Mouse (Mus musculus) cerebellum, adult 2 months (tissue): ENCODE results near the gene Gm5795.
"Not testable (repeated sequence)": the region's sequence is repeated elsewhere in the genome, so short reads cannot be mapped to it uniquely, and the experiment has no call there.

ENCODE experiments used
- CTCF ChIP-seq: fragments of 200-500 bp; IDR thresholded peaks from 2 replicates; pipeline ENCODE4 v1.5.1; 2011; ENCODE audit warnings: low read depth, mild to moderate bottlenecking, control low read depth, low read length, moderate library complexity, borderline replicate concordance; ENCODE audit not compliant: insufficient read depth
- POLR2A ChIP-seq: fragments of 200-500 bp; IDR thresholded peaks from 2 replicates; pipeline ENCODE4 v1.6.1; 2011; ENCODE audit warnings: low read length, control low read depth, borderline replicate concordance; ENCODE audit not compliant: insufficient read depth

DNA sequence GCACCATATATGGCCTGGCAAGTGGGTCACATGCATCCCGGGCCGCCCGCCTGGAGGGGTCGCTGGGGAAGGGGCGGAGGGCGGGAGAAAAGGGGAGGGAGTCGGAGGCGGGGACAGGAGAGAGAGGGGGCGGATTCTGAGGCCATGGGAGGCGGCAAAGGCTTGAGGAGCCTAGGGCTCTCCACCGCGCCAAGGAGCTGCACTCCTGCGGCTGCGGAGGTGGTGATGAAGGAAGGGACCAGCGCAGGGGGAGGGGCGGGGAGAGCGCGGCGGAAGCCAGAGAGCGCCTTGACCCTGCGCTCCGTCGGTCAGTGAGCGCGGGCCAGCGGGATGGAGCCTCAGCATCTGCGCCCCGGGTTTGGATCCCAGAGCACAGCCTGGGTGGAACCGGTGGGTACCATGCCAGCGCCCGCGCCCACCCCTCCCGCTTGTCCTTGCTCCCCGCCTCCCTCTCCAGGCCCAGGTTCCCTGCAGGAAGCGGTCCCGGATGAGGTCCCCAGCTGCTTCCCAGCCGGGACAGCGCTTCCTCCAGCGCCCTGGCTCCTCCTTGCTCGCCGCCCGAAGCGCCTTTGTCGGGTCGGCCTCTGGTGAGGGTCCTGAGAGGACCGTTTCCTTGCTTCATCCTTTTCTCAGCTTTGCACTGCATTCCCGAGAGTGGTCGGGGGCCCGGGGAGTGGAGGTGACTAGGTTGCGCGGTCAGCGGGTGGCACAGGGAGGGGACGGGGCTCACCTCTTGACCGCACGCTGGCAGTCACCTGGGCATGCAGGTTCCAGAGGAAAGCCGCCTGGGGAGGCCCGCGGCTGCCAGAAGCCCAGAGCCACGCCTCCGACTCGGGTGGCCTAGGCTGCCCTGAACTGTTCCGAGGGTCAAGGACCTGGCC is 20.5 kb downstream of the Gm5795 start, which contains the start of gene D830030K20Rik:
- not testable (repeated sequence) for TF ChIP-seq CTCF, POLR2A
